Mouse (Mus musculus): Measurements from ENCODE around the gene Iqcd.

DNA sequence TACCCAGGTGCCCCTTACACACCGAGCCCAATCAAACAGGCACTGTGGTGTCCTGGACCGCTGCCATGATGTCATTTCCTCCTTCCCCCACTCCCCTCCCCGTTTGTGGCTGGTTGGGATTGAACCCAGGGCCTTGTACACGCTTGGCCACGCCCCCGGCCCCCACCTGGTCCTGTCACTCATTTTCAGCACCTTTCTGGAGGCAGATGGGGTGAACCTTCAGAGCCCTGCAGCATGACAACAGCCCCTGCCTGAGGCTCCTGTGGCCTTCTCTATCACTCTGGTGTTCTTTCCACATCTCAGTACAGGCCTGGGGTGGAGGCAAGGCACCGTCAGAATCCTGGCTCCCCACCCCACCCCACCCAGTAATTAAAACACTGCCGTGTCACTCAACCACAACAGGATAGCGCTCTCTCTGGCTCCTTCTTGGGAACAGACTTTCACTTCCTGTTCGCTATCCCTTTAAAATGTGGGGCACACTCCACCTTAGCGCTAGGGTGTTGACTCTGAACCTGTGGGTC lies 12.0 kb upstream of the Iqcd start:
- TF ChIP-seq CTCF (IDR thresholded peaks at IDR 0.05; ENCODE audit: control insufficient read depth, insufficient read depth, insufficient read length), result no peak
- no peak for TF ChIP-seq USF1 (IDR thresholded peaks at IDR 0.05; ENCODE audit: low read depth)
- TF ChIP-seq MAX (IDR thresholded peaks at IDR 0.05), result no peak
- no peak for TF ChIP-seq CEBPB (IDR thresholded peaks at IDR 0.05; ENCODE audit: low read depth)
- TF ChIP-seq MYOD1 (IDR thresholded peaks at IDR 0.05; ENCODE audit: control insufficient read depth, insufficient read length, low read depth), result peak; percentile 80
- no peak for TF ChIP-seq MYOG (IDR thresholded peaks at IDR 0.05; ENCODE audit: control insufficient read depth, extremely low read depth, insufficient read length)
- TF ChIP-seq FOSL1 (IDR thresholded peaks at IDR 0.05; ENCODE audit: insufficient read depth, low read length, poor library complexity, severe bottlenecking), result no peak
